Comparison of ENCODE assay signal across 1 mouse cellular context in the genomic region with DNA sequence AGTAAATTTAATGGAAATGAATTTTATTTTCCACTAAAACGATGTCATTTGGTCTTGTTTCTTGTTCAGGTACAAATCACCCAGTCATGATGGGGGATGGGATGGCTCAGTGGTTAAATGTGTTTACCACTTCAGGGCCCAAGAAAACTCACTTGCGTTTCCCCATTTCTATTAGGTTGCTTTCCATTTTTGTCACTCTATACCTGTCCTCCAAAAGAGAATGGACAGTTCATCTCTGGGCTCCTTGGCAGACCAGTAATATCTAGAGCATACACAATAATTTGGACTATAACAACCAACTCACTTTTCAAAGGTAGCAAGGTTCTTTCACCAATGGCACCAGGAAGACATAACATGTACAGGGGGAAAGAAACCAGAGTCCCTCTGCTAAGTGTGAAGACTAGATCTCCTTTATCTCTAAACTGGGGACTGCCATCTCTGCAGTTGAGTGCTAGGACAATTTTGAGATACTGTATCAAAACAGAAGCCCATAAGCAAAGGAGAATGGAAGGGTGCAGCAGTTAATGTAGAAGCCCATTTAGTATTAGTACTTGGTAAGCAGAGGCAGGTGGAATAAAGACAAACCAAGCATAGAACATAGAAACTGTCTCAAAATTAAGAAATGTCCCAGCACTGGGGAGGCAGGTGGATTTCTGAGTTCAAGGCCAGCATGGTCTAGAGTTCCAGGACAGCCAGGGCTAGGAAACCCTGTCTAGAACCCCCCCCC.
TF ChIP-seq lines count a peak whose summit lies in the region.

No protein-coding gene starts in this region.

TF ChIP-seq in MEL, 35 proteins besides CTCF, POLR2A, EP300 and RAD21 (continued from another document):
- no peak; the same call in 1 of the 2 replicates for TF ChIP-seq CHD1 (IDR thresholded peaks at IDR 0.05; ENCODE audit: low read depth, low read length)
- TF ChIP-seq JUND (IDR thresholded peaks at IDR 0.05; ENCODE audit: low read depth, low read length): 0 out of 2 replicates have a peak, but pooled peaks have one; percentile 55
- no peak for TF ChIP-seq ZNF384 (IDR thresholded peaks at IDR 0.05; ENCODE audit: low read depth, low read length)
- no peak for TF ChIP-seq TAL1 (IDR thresholded peaks at IDR 0.05; ENCODE audit: low read length)
- TF ChIP-seq HCFC1 (IDR thresholded peaks at IDR 0.05; ENCODE audit: low read depth, low read length): peak; percentile 34; the same call in 1 of the 2 replicates
- TF ChIP-seq TCF12 (IDR thresholded peaks at IDR 0.05; ENCODE audit: low read depth, low read length): no peak
- TF ChIP-seq MEF2A (IDR thresholded peaks at IDR 0.05; ENCODE audit: extremely low read depth, insufficient replicate concordance, low read depth, low read length, poor library complexity, severe bottlenecking): no peak
- peak; percentile 46; the same call in 1 of the 2 replicates for TF ChIP-seq MYB (IDR thresholded peaks at IDR 0.05; ENCODE audit: low read depth, low read length)
- peak; percentile 70 for TF ChIP-seq SIN3A (IDR thresholded peaks at IDR 0.05; ENCODE audit: low read length)
- TF ChIP-seq NELFE (IDR thresholded peaks at IDR 0.05; ENCODE audit: low read depth, low read length): peak; percentile 48
- no peak for TF ChIP-seq MAX (IDR thresholded peaks at IDR 0.05; ENCODE audit: low read length)
- no peak for TF ChIP-seq MAZ (IDR thresholded peaks at IDR 0.05; ENCODE audit: low read depth, low read length)
- TF ChIP-seq USF1 (IDR thresholded peaks at IDR 0.05; ENCODE audit: low read depth, low read length): no peak
- TF ChIP-seq KAT2A (conservative IDR thresholded peaks at IDR 0.05; ENCODE audit: low read depth, low read length): peak; percentile 4; the same call in 1 of the 2 replicates
- TF ChIP-seq NRF1 (IDR thresholded peaks at IDR 0.05; ENCODE audit: insufficient read depth, low read depth, low read length, poor library complexity, severe bottlenecking): no peak
- no peak for TF ChIP-seq RCOR1 (IDR thresholded peaks at IDR 0.05; ENCODE audit: low read depth, low read length)
- 0 out of 2 replicates have a peak, but pooled peaks have one; percentile 24 for TF ChIP-seq BHLHE40 (IDR thresholded peaks at IDR 0.05; ENCODE audit: borderline replicate concordance, low read depth, low read length)
- no peak for TF ChIP-seq USF2 (IDR thresholded peaks at IDR 0.05; ENCODE audit: borderline replicate concordance in 1 of 2, insufficient read depth in 1 of 2, low read depth in 1 of 2, low read length in 2 of 2)
- TF ChIP-seq MXI1 (IDR thresholded peaks at IDR 0.05; ENCODE audit: low read depth, low read length): no peak
